Mouse (Mus musculus) thymus, postnatal 36 days (tissue): ENCODE measurements around the gene Olfr605.
"Not testable (repeated sequence)": the region's sequence is repeated elsewhere in the genome, so short reads cannot be mapped to it uniquely, and the experiment has no call there.

Source experiments
- DNase-seq, 2 experiments: peaks; one replicate each; pipeline ENCODE4 v3.0.0; 2022; ENCODE audit warnings: mixed read lengths in 2 of 2

Gene Olfr605

GRCm38 (mm10) chr7:103445339-103445738 lies at the start of gene Olfr605:
Gene Olfr605 (minus strand): TSS chr7:103445439.
- no peak for DNase-seq

- DNase-seq: not testable (repeated sequence)
Measured at GRCm38 (mm10) chr7:103477106-103477505, 31.9 kb upstream of the Olfr605 start.

GRCm38 (mm10) chr7:103469577-103469976 lies 24.3 kb upstream of the Olfr605 start, which contains the start of gene Olfr608:
Gene Olfr608 (plus strand): TSS chr7:103469877.
- DNase-seq: no peak

- no peak for DNase-seq
Measured at GRCm38 (mm10) chr7:103460590-103460989, 15.4 kb upstream of the Olfr605 start.

GRCm38 (mm10) chr7:103448746-103449145 lies 3.5 kb upstream of the Olfr605 start, which contains the start of gene Olfr606:
Gene Olfr606 (plus strand): TSS chr7:103449046.
- no peak for DNase-seq

GRCm38 (mm10) chr7:103414772-103415171 lies 30.5 kb downstream of the Olfr605 start, which contains the start of gene Usp17lc:
Gene Usp17lc (plus strand): TSS chr7:103415072.
- DNase-seq: not testable (repeated sequence)

- DNase-seq: not testable (repeated sequence)
Measured at GRCm38 (mm10) chr7:103406521-103407055, 38.7 kb downstream of the Olfr605 start.

- no peak for DNase-seq
Measured at GRCm38 (mm10) chr7:103398981-103399380, 46.3 kb downstream of the Olfr605 start.

GRCm38 (mm10) chr7:103397758-103398157 lies 47.5 kb downstream of the Olfr605 start:
- DNase-seq: no peak
